Mouse (Mus musculus) heart, postnatal 0 days (tissue): ENCODE measurements at regions not wholly inside any gene's neighbourhood (a gene's known extent, or its start where the extent isn't known, plus 50 kb on each side); places are given as distances from the start of the nearest gene placed in this dataset.
A peak's percentile ranks its signal among the peaks of the same experiment; 100 is the strongest.

ENCODE experiments used
- ATAC-seq: fragments of 200-750 bp; cut with Nextera tagmentation; 2 replicates; pipeline ENCODE4 v1.8.0; 2017; ENCODE audit warnings: low read depth, moderate number of reproducible peaks, moderate library complexity; ENCODE audit not compliant: insufficient read depth
- DNase-seq: peaks from one replicate; pipeline ENCODE4 v3.0.0-alpha.2; 2016; ENCODE audit warnings: low spot score
- H3K27ac ChIP-seq: fragments of 300-500 bp; sonication (generic); 2 replicates; pipeline ENCODE4 v1.5.1; 2014; ENCODE audit warnings: low read depth, mild to moderate bottlenecking
- H3K27me3 ChIP-seq: fragments of 300-500 bp; sonication (generic); 2 replicates; pipeline ENCODE4 v1.6.1; 2014; ENCODE audit warnings: low read length, mixed read lengths; ENCODE audit not compliant: control insufficient read depth, insufficient read depth
- H3K36me3 ChIP-seq: fragments of 300-500 bp; sonication (generic); replicated peaks from 2 replicates; pipeline ENCODE4 v1.6.1; 2014; ENCODE audit warnings: low read length, mixed read lengths; ENCODE audit not compliant: control insufficient read depth, insufficient read depth
- H3K4me1 ChIP-seq: fragments of 300-500 bp; sonication (generic); 2 replicates; pipeline ENCODE4 v1.6.1; 2014; ENCODE audit warnings: antibody characterized with exemption; ENCODE audit not compliant: control insufficient read depth, insufficient read depth
- H3K4me2 ChIP-seq: fragments of 300-500 bp; sonication (generic); 2 replicates; pipeline ENCODE4 v1.6.1; 2014; ENCODE audit warnings: low read depth, mild to moderate bottlenecking, low read length, moderate library complexity
- H3K4me3 ChIP-seq: fragments of 300-500 bp; sonication (generic); 2 replicates; pipeline ENCODE4 v1.5.1; 2014; ENCODE audit warnings: low read depth, low read length
- H3K9ac ChIP-seq: fragments of 300-500 bp; sonication (generic); replicated peaks from 2 replicates; pipeline ENCODE4 v1.6.1; 2014; ENCODE audit warnings: low read depth, low read length, mixed read lengths
- H3K9me3 ChIP-seq: fragments of 300-500 bp; sonication (generic); replicated peaks from 2 replicates; pipeline ENCODE4 v1.6.1; 2016; ENCODE audit warnings: low read length; ENCODE audit not compliant: control insufficient read depth
- CTCF ChIP-seq: IDR thresholded peaks from 2 replicates; pipeline ENCODE4 v1.5.1; 2016; ENCODE audit warnings: antibody characterized with exemption, control low read depth, low read depth
- EP300 ChIP-seq: IDR thresholded peaks from 2 replicates; pipeline ENCODE4 v1.6.1; 2016; ENCODE audit warnings: antibody characterized with exemption, low read depth
- WGBS: fragments of 180-500 bp; shearing (Covaris S2); extraction: QIAGEN DNeasy Blood & Tissue Kit; methylation state at CpG from one replicate; pipeline ENCODE4 v1.1.7; 2014; 5-methylcytosine and 5-hydroxymethylcytosine counted together

GRCm38 (mm10) chr3:117520461-117520860, 54.2 kb upstream of the Plppr5 start:
- H3K4me3 ChIP-seq: no peak overlapping the region
- H3K4me1 ChIP-seq: peaks cover 5% of the 10 kb centered on the region; the same call in 1 of the 2 replicates
- H3K27me3 ChIP-seq: no peaks in the 10 kb centered on the region
- DNase-seq (no peak), ATAC-seq (no peak)
- no peak for TF ChIP-seq CTCF
- H3K9me3 ChIP-seq: no peaks in the 10 kb centered on the region
- H3K9ac ChIP-seq: no peak overlapping the region
- H3K4me2 ChIP-seq: no peak overlapping the region
- no peak overlapping the region for H3K27ac ChIP-seq
- 74% methylated on average over 2 of the region's 2 CpGs for WGBS
- H3K36me3 ChIP-seq: no peaks in the 10 kb centered on the region

- ATAC-seq: no peak
- Histone ChIP-seq H3K9ac (no peak overlapping the region), H3K27me3 (no peaks in the 10 kb centered on the region), H3K4me1 (no peaks in the 10 kb centered on the region), H3K4me3 (no peak overlapping the region), H3K4me2 (no peak overlapping the region), H3K36me3 (no peaks in the 10 kb centered on the region), H3K9me3 (no peaks in the 10 kb centered on the region), H3K27ac (no peak overlapping the region)
- no peak for DNase-seq
- TF ChIP-seq CTCF (no peak), EP300 (no peak)
Measured at GRCm38 (mm10) chr3:117508090-117508489, 66.5 kb upstream of the Plppr5 start.

- no peaks in the 10 kb centered on the region for H3K9me3 ChIP-seq
- WGBS: 75% methylated on average over 1 of the region's 1 CpGs
- DNase-seq (no peak), ATAC-seq (no peak)
- H3K4me3 ChIP-seq: no peak overlapping the region
- H3K36me3 ChIP-seq: no peaks in the 10 kb centered on the region
- H3K4me1 ChIP-seq: no peaks in the 10 kb centered on the region
- H3K27me3 ChIP-seq: no peaks in the 10 kb centered on the region
- no peak overlapping the region for H3K9ac ChIP-seq
- H3K4me2 ChIP-seq: no peak overlapping the region
- TF ChIP-seq CTCF: no peak
- TF ChIP-seq EP300: no peak
- no peak overlapping the region for H3K27ac ChIP-seq
Measured at GRCm38 (mm10) chr3:117506151-117506723, 68.4 kb upstream of the Plppr5 start.

GRCm38 (mm10) chr3:117501107-117501506, 73.5 kb upstream of the Plppr5 start:
- Histone ChIP-seq H3K4me2 (no peak overlapping the region), H3K4me3 (no peak overlapping the region), H3K27ac (no peak overlapping the region), H3K9me3 (no peaks in the 10 kb centered on the region), H3K4me1 (no peaks in the 10 kb centered on the region), H3K9ac (no peak overlapping the region), H3K27me3 (no peaks in the 10 kb centered on the region), H3K36me3 (no peaks in the 10 kb centered on the region)
- TF ChIP-seq EP300 (no peak), CTCF (no peak)
- 54% methylated on average over 5 of the region's 5 CpGs for WGBS
- DNase-seq: no peak
- no peak for ATAC-seq

- Histone ChIP-seq H3K4me2 (no peak overlapping the region), H3K4me3 (no peak overlapping the region), H3K9ac (no peak overlapping the region), H3K4me1 (no peaks in the 10 kb centered on the region), H3K27me3 (no peaks in the 10 kb centered on the region), H3K36me3 (no peaks in the 10 kb centered on the region), H3K27ac (no peak overlapping the region), H3K9me3 (no peaks in the 10 kb centered on the region)
- DNase-seq: no peak
- no peak for ATAC-seq
- 86% methylated on average over 5 of the region's 5 CpGs for WGBS
- TF ChIP-seq EP300 (no peak), CTCF (no peak)
Measured at GRCm38 (mm10) chr3:117498138-117498897, 76.3 kb upstream of the Plppr5 start.

- H3K4me1 ChIP-seq: no peaks in the 10 kb centered on the region
- H3K4me2 ChIP-seq: no peak overlapping the region
- H3K36me3 ChIP-seq: no peaks in the 10 kb centered on the region
- no peak for ATAC-seq
- no peak overlapping the region for H3K27ac ChIP-seq
- no peak overlapping the region for H3K9ac ChIP-seq
- peaks cover 6% of the 10 kb centered on the region; the same call in 1 of the 2 replicates for H3K9me3 ChIP-seq
- WGBS: 44% methylated on average over 2 of the region's 2 CpGs
- H3K27me3 ChIP-seq: no peaks in the 10 kb centered on the region
- TF ChIP-seq CTCF: peak; percentile 32
- no peak for TF ChIP-seq EP300
- no peak for DNase-seq
- no peak overlapping the region for H3K4me3 ChIP-seq
Measured at GRCm38 (mm10) chr3:117494118-117494517, 80.5 kb upstream of the Plppr5 start.
